Mouse (Mus musculus): Measurements from ENCODE around the gene Tsc2. TPM values are rescaled to one million over a fixed set of nuclear protein-coding genes. Genes with fewer than 3 reads are reported as not detected.

Gene Tsc2
- polyA plus RNA-seq, 1 experiment from 2014 or later = 69.2 TPM

DNA sequence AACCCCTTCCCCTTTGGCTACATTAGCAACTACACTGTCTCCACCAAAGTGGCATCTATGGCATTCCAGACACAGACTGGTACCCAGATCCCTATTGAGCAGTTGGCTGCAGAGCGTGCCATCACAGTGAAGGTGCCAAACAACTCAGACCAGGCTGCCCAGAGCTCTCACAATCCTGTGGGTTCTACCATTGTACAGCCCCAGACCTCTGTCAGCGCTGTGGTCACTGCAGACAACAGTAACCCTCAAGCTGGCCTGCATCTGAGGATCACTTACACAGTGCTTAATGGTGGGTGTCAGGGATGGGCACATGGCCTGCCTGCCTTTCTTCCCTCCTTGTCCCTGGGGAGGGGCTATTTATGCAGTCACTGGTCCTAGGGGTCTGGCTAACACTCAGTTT, 52.1 kb downstream of the Tsc2 start:
- Histone ChIP-seq H3K27me3 (ENCODE audit: control insufficient read depth, insufficient read depth, low read length) (no peaks in the 10 kb centered on the region), H3K36me3 (ENCODE audit: control insufficient read depth, insufficient read depth, low read length) (peaks cover 14% of the 10 kb centered on the region), H3K27ac (ENCODE audit: low read depth, low read length) (no peak overlapping the region), H3K4me3 (ENCODE audit: low read depth, low read length) (no peak overlapping the region), H3K9me3 (ENCODE audit: control insufficient read depth, low read length) (no peaks in the 10 kb centered on the region), H3K4me1 (ENCODE audit: control insufficient read depth, insufficient read depth, low read length) (no peaks in the 10 kb centered on the region), H3K4me2 (ENCODE audit: low read depth) (no peak overlapping the region), H3K9ac (ENCODE audit: low read length) (no peak overlapping the region)
- 93% methylated on average over 2 of the region's 2 CpGs for WGBS
- DNase-seq (ENCODE audit: low spot score) (no peak), ATAC-seq (ENCODE audit: insufficient read depth, low FRiP score, low TSS enrichment) (no peak)

DNA sequence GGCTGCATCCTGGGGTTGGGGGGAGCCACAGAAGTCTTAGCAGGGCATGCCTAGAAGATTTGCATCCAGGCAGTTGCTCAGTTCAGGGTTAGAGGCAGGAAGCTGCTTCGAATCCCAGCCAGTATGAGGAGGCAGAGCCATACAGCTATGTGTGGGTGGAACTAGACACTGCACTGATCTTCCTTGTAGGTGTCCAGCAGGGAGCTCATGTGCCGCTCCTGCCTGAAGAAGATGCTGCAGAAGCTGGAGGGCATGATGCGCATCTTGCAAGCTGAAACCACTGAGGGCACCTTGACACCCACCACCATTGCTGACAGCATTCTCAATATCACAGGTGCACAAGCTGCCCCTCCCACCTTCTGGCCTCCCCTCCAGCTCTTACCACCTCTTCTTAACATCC, 52.9 kb downstream of the Tsc2 start:
- Histone ChIP-seq H3K9me3 (ENCODE audit: control insufficient read depth, low read length) (no peaks in the 10 kb centered on the region), H3K36me3 (ENCODE audit: control insufficient read depth, insufficient read depth, low read length) (peaks cover 14% of the 10 kb centered on the region)
- 96% methylated on average over 3 of the region's 3 CpGs for WGBS

DNA sequence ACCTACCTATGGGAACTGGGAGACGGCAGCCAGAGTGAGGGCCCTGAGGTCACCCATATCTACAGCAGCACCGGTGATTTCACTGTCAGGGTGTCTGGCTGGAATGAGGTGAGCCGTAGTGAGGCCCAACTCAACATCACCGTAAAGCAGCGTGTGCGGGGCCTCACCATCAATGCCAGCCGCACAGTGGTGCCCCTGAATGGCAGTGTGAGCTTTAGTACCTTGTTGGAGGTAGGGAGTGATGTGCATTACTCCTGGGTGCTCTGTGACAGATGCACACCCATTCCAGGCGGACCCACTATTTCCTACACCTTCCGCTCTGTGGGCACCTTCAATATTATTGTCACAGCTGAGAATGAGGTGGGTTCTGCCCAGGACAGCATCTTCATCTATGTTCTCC, 58.6 kb downstream of the Tsc2 start:
- no peak overlapping the region for H3K9ac ChIP-seq (ENCODE audit: low read length)
- no peaks in the 10 kb centered on the region for H3K9me3 ChIP-seq (ENCODE audit: control insufficient read depth, low read length)
- DNase-seq (ENCODE audit: low spot score) = no peak
- no peak overlapping the region for H3K4me3 ChIP-seq (ENCODE audit: low read depth, low read length)
- no peak for ATAC-seq (ENCODE audit: insufficient read depth, low FRiP score, low TSS enrichment)
- WGBS = 95% methylated on average over 9 of the region's 9 CpGs
- no peaks in the 10 kb centered on the region for H3K4me1 ChIP-seq (ENCODE audit: control insufficient read depth, insufficient read depth, low read length)
- no peak overlapping the region for H3K27ac ChIP-seq (ENCODE audit: low read depth, low read length)
- H3K27me3 ChIP-seq (ENCODE audit: control insufficient read depth, insufficient read depth, low read length) = no peaks in the 10 kb centered on the region
- no peak overlapping the region for H3K4me2 ChIP-seq (ENCODE audit: low read depth)
- peaks cover 11% of the 10 kb centered on the region for H3K36me3 ChIP-seq (ENCODE audit: control insufficient read depth, insufficient read depth, low read length)

More for the DNA sequence above, 52.9 kb downstream of the Tsc2 start:
- Histone ChIP-seq H3K9ac (ENCODE audit: low read length) (no peak overlapping the region), H3K4me1 (ENCODE audit: control insufficient read depth, insufficient read depth, low read length) (no peaks in the 10 kb centered on the region), H3K27me3 (ENCODE audit: control insufficient read depth, insufficient read depth, low read length) (no peaks in the 10 kb centered on the region), H3K27ac (ENCODE audit: low read depth, low read length) (no peak overlapping the region), H3K4me3 (ENCODE audit: low read depth, low read length) (no peak overlapping the region), H3K4me2 (ENCODE audit: low read depth) (no peak overlapping the region)
- ATAC-seq (ENCODE audit: insufficient read depth, low FRiP score, low TSS enrichment) (no peak), DNase-seq (ENCODE audit: low spot score) (no peak)

DNA sequence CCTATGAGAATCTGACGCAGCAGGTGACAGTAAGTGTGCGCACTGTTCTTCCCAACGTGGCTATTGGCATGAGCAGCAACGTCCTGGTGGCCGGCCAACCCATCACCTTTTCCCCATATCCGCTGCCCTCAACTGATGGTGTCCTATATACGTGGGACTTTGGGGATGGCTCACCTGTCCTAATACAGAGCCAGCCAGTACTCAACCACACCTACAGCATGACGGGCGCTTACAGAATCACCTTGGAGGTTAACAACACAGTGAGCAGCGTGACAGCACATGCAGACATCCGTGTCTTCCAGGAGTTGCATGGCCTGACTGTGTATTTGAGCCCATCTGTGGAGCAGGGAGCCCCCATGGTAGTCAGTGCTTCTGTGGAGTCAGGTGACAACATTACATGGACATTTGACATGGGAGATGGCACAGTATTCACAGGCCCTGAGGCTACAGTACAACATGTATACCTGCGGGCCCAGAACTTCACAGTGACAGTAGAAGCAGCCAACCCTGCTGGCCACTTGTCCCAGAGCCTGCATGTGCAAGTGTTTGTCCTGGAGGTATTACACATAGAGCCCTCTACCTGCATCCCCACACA, 59.7 kb downstream of the Tsc2 start:
- no peak for ATAC-seq (ENCODE audit: insufficient read depth, low FRiP score, low TSS enrichment)
- peaks cover 12% of the 10 kb centered on the region for H3K36me3 ChIP-seq (ENCODE audit: control insufficient read depth, insufficient read depth, low read length)
- H3K4me3 ChIP-seq (ENCODE audit: low read depth, low read length) = no peak overlapping the region
- H3K27me3 ChIP-seq (ENCODE audit: control insufficient read depth, insufficient read depth, low read length) = no peaks in the 10 kb centered on the region
- H3K4me1 ChIP-seq (ENCODE audit: control insufficient read depth, insufficient read depth, low read length) = no peaks in the 10 kb centered on the region
- no peak overlapping the region for H3K27ac ChIP-seq (ENCODE audit: low read depth, low read length)
- no peaks in the 10 kb centered on the region for H3K9me3 ChIP-seq (ENCODE audit: control insufficient read depth, low read length)
- WGBS = 95% methylated on average over 12 of the region's 12 CpGs
- no peak overlapping the region for H3K9ac ChIP-seq (ENCODE audit: low read length)
- no peak overlapping the region for H3K4me2 ChIP-seq (ENCODE audit: low read depth)
- no peak for DNase-seq (ENCODE audit: low spot score)

DNA sequence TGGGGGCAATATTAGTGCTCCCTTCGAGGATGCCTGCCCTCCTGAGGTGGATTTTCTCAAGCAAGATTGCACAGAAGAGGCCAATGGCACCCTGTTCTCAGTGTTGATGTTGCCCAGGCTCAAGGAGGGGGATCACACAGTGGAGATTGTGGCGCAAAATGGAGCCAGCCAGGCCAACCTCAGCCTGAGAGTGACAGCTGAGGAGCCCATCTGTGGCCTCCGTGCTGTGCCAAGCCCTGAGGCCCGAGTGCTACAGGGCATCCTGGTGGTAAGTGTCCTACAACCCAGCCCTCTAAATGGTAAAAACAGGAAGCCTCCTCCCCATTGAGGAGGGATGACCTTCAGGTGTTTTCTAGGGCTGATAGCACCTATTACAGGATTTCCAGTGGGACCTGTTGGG, 62.6 kb downstream of the Tsc2 start:
- no peak overlapping the region for H3K4me2 ChIP-seq (ENCODE audit: low read depth)

DNA sequence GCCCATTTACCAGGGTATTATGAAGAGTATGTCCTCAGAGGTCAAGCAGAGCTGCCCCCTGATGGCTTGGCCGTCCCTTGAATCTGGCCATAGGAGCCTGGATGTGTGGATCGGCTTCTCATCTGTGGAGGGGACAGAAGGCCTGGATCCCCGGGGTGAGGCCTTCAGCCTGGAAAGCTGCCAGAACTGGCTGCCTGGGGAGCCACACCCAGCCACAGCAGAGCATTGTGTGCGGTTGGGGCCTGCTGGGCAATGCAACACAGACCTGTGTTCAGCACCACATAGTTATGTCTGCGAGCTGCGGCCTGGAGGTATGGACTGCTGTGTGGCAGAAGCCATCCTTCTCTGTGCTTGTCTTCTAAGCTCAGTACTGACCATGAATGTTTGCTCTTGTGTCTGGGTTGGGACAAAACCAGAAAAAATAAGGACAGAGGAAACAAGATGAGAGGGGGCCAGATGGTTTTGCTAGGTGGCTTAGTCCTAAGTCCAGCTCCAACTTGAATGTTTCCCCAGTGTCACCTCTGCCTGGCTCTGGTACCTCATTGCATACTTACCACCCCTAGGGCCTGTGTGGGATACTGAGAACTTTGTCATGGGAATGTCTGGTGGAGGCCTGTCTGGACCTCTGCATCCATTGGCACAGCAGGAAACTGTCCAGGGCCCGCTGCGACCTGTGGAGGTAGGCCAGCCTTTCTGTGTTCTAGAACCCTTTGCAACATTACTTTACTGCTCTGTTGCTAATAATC, 65.2 kb downstream of the Tsc2 start:
- no peak for DNase-seq (ENCODE audit: low spot score)
- WGBS = 83% methylated on average over 8 of the region's 8 CpGs
- Histone ChIP-seq H3K9ac (ENCODE audit: low read length) (no peak overlapping the region; the same call in 1 of the 2 replicates), H3K27ac (ENCODE audit: low read depth, low read length) (no peak overlapping the region), H3K4me1 (ENCODE audit: control insufficient read depth, insufficient read depth, low read length) (no peaks in the 10 kb centered on the region), H3K4me2 (ENCODE audit: low read depth) (no peak overlapping the region), H3K36me3 (ENCODE audit: control insufficient read depth, insufficient read depth, low read length) (peaks cover 8% of the 10 kb centered on the region), H3K27me3 (ENCODE audit: control insufficient read depth, insufficient read depth, low read length) (no peaks in the 10 kb centered on the region), H3K9me3 (ENCODE audit: control insufficient read depth, low read length) (no peaks in the 10 kb centered on the region), H3K4me3 (ENCODE audit: low read depth, low read length) (no peak overlapping the region)
- ATAC-seq (ENCODE audit: insufficient read depth, low FRiP score, low TSS enrichment) = no peak

More for the DNA sequence above, 62.6 kb downstream of the Tsc2 start:
- peaks cover 12% of the 10 kb centered on the region for H3K36me3 ChIP-seq (ENCODE audit: control insufficient read depth, insufficient read depth, low read length)
- WGBS = 93% methylated on average over 4 of the region's 4 CpGs
- H3K4me1 ChIP-seq (ENCODE audit: control insufficient read depth, insufficient read depth, low read length) = no peaks in the 10 kb centered on the region
- H3K9me3 ChIP-seq (ENCODE audit: control insufficient read depth, low read length) = no peaks in the 10 kb centered on the region
- ATAC-seq (ENCODE audit: insufficient read depth, low FRiP score, low TSS enrichment) (no peak), DNase-seq (ENCODE audit: low spot score) (no peak)
- H3K9ac ChIP-seq (ENCODE audit: low read length) = no peak overlapping the region
- H3K27ac ChIP-seq (ENCODE audit: low read depth, low read length) = no peak overlapping the region
- no peak overlapping the region for H3K4me3 ChIP-seq (ENCODE audit: low read depth, low read length)
- H3K27me3 ChIP-seq (ENCODE audit: control insufficient read depth, insufficient read depth, low read length) = no peaks in the 10 kb centered on the region

DNA sequence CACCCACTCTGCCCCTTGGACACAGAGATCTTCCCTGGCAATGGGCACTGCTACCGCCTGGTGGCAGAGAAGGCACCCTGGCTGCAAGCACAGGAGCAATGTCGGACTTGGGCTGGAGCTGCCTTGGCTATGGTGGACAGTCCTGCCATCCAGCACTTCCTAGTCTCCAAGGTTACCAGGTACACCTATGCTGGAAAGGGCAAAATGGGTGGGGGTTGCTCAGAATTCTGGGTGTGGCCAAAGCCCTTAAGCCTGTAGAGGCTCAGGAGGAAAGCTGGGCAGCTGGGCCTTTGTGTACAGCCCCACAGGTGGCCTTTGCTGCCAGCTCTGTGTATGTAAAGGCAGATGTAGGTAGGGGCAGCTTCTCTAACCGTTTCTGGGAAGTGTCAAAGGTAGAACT, 66.6 kb downstream of the Tsc2 start:
- no peak overlapping the region for H3K4me2 ChIP-seq (ENCODE audit: low read depth)
- no peak overlapping the region for H3K27ac ChIP-seq (ENCODE audit: low read depth, low read length)
- no peaks in the 10 kb centered on the region for H3K4me1 ChIP-seq (ENCODE audit: control insufficient read depth, insufficient read depth, low read length)
- 70% methylated on average over 3 of the region's 3 CpGs for WGBS
- H3K9ac ChIP-seq (ENCODE audit: low read length) = no peak overlapping the region
- ATAC-seq (ENCODE audit: insufficient read depth, low FRiP score, low TSS enrichment) (no peak), DNase-seq (ENCODE audit: low spot score) (no peak)
- H3K9me3 ChIP-seq (ENCODE audit: control insufficient read depth, low read length) = no peaks in the 10 kb centered on the region
- no peak overlapping the region for H3K4me3 ChIP-seq (ENCODE audit: low read depth, low read length)
- H3K27me3 ChIP-seq (ENCODE audit: control insufficient read depth, insufficient read depth, low read length) = no peaks in the 10 kb centered on the region
- H3K36me3 ChIP-seq (ENCODE audit: control insufficient read depth, insufficient read depth, low read length) = peaks cover 8% of the 10 kb centered on the region

DNA sequence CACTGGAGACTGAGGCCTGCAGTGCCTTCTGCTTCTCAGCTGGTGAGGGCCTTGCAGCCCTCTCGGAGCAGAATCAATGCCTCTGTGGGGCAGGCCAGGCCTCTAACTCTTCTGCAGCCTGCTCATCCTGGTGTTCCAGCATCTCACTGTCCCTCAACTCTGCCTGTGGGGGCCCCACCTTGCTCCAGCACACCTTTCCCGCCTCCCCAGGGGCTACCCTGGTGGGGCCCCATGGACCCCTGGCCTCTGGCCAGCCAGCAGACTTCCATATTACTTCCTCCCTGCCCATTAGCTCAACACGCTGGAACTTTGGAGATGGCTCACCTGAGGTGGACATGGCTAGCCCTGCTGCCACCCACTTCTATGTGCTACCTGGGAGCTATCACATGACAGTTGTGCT, 67.3 kb downstream of the Tsc2 start:
- Histone ChIP-seq H3K4me1 (ENCODE audit: control insufficient read depth, insufficient read depth, low read length) (no peaks in the 10 kb centered on the region), H3K4me2 (ENCODE audit: low read depth) (no peak overlapping the region), H3K9me3 (ENCODE audit: control insufficient read depth, low read length) (no peaks in the 10 kb centered on the region), H3K36me3 (ENCODE audit: control insufficient read depth, insufficient read depth, low read length) (peaks cover 8% of the 10 kb centered on the region), H3K27ac (ENCODE audit: low read depth, low read length) (no peak overlapping the region), H3K4me3 (ENCODE audit: low read depth, low read length) (no peak overlapping the region), H3K27me3 (ENCODE audit: control insufficient read depth, insufficient read depth, low read length) (no peaks in the 10 kb centered on the region), H3K9ac (ENCODE audit: low read length) (no peak overlapping the region)
- no peak for ATAC-seq (ENCODE audit: insufficient read depth, low FRiP score, low TSS enrichment)
- 87% methylated on average over 3 of the region's 3 CpGs for WGBS
- no peak for DNase-seq (ENCODE audit: low spot score)

DNA sequence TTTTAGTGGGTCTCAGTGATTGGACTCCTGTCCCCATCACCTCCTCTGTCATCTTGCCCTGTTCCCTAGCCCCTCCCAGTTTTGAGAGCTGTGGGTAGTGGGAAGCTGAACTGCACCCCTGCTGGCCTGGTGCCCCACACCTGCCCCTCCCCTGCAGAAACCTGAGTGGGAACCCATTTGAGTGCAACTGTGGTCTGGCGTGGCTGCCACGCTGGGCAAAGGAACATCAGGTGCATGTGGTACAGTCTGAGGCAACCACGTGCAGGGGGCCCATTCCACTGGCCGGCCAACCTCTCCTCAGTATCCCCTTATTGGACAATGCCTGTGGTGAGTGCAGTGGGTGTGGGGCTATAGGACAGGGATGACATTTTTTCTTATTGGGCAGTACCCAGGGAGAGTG, 68.0 kb downstream of the Tsc2 start:
- 91% methylated on average over 4 of the region's 4 CpGs for WGBS

More for the DNA sequence above, 68.0 kb downstream of the Tsc2 start:
- no peak overlapping the region for H3K4me3 ChIP-seq (ENCODE audit: low read depth, low read length)
- H3K4me2 ChIP-seq (ENCODE audit: low read depth) = no peak overlapping the region
- H3K27me3 ChIP-seq (ENCODE audit: control insufficient read depth, insufficient read depth, low read length) = no peaks in the 10 kb centered on the region
- no peak for DNase-seq (ENCODE audit: low spot score)
- no peak for ATAC-seq (ENCODE audit: insufficient read depth, low FRiP score, low TSS enrichment)
- H3K36me3 ChIP-seq (ENCODE audit: control insufficient read depth, insufficient read depth, low read length) = peaks cover 6% of the 10 kb centered on the region
- H3K9ac ChIP-seq (ENCODE audit: low read length) = no peak overlapping the region
- H3K9me3 ChIP-seq (ENCODE audit: control insufficient read depth, low read length) = no peaks in the 10 kb centered on the region
- no peak overlapping the region for H3K27ac ChIP-seq (ENCODE audit: low read depth, low read length)
- no peaks in the 10 kb centered on the region; the same call in 1 of the 2 replicates for H3K4me1 ChIP-seq (ENCODE audit: control insufficient read depth, insufficient read depth, low read length)

Measured in neural tube, embryonic 11.5 days (tissue).